Mouse (Mus musculus) midbrain, embryonic 13.5 days (tissue): ENCODE data around the gene P2ry10b. TPM values are rescaled to one million over a fixed set of nuclear protein-coding genes. Genes with fewer than 3 reads are reported as not detected.

Source experiments
- ATAC-seq: fragments of 200-750 bp; cut with Nextera tagmentation; 2 replicates; pipeline ENCODE4 v1.8.0; 2017; ENCODE audit warnings: mild to moderate bottlenecking, moderate TSS enrichment, moderate library complexity
- H3K27ac ChIP-seq: fragments of 300-500 bp; sonication (generic); 2 replicates; pipeline ENCODE4 v1.5.1; 2015; ENCODE audit warnings: inconsistent platforms, mild to moderate bottlenecking, moderate library complexity
- H3K27me3 ChIP-seq: fragments of 300-500 bp; sonication (generic); 2 replicates; pipeline ENCODE4 v1.6.1; 2015; ENCODE audit warnings: mild to moderate bottlenecking, inconsistent platforms
- H3K36me3 ChIP-seq: fragments of 300-500 bp; sonication (generic); 2 replicates; pipeline ENCODE4 v1.6.1; 2015; ENCODE audit warnings: mild to moderate bottlenecking, inconsistent platforms
- H3K4me1 ChIP-seq: fragments of 300-500 bp; sonication (generic); replicated peaks from 2 replicates; pipeline ENCODE4 v1.6.1; 2015; ENCODE audit warnings: inconsistent platforms
- H3K4me2 ChIP-seq: fragments of 300-500 bp; sonication (generic); replicated peaks from 2 replicates; pipeline ENCODE4 v1.6.1; 2015; ENCODE audit warnings: moderate library complexity, mild to moderate bottlenecking, inconsistent platforms
- H3K4me3 ChIP-seq: fragments of 300-500 bp; sonication (generic); replicated peaks from 2 replicates; pipeline ENCODE4 v1.5.1; 2015; ENCODE audit warnings: mild to moderate bottlenecking, inconsistent platforms
- H3K9ac ChIP-seq: fragments of 300-500 bp; sonication (generic); replicated peaks from 2 replicates; pipeline ENCODE4 v1.6.1; 2015; ENCODE audit warnings: mild to moderate bottlenecking, inconsistent platforms
- H3K9me3 ChIP-seq: fragments of 300-500 bp; sonication (generic); 2 replicates; pipeline ENCODE4 v1.6.1; 2016; ENCODE audit warnings: mild to moderate bottlenecking, inconsistent platforms
- WGBS: fragments of 180-500 bp; shearing (Covaris S2); methylation state at CpG from one replicate; pipeline ENCODE4 v1.1.7; 2015; 5-methylcytosine and 5-hydroxymethylcytosine counted together
- polyA plus RNA-seq: library from polyadenylated mRNA; unstranded; fragments of >200 nt; fragmentation: Nextera tagmentation; extraction: Ambion mirVana; gene quantifications from 2 replicates; pipeline ENCODE4 v1.2.1, GENCODE M21; 2015

The P2ry10b gene
- 0.52 and 0.55 TPM in 2 replicates for polyA plus RNA-seq

DNA sequence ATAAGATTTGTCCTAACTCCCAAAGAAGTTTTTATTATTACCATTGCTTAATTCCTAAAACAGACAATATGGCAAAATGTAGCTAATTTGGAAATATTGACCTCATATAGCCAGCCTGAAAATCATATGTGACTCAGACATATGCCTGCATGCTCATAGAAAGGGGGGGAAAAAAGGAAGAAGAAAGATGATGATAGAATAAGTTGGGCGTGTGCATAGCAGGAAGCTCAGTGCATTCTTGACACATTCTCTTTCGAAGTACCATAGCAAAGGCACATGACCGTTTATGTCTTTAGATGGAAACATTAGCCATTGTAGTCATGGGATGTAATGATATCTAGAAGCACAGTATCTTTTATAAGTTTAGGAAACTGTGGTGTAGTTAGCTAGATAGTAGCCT lies at the start of gene P2ry10b:
P2ry10b (plus strand) TSS at position 247 of the 400 bp plus-strand sequence.
- H3K4me2 ChIP-seq = no peak within 1 kb of the TSS
- H3K9ac ChIP-seq = no peak within 1 kb of the TSS
- H3K9me3 ChIP-seq = no peaks in the 10 kb centered on the region
- no peak within 1 kb of the TSS for H3K27ac ChIP-seq
- no peaks in the 10 kb centered on the region for H3K36me3 ChIP-seq
- H3K27me3 ChIP-seq = no peaks in the 10 kb centered on the region
- no peak for ATAC-seq
- no peaks in the 10 kb centered on the region for H3K4me1 ChIP-seq
- WGBS = 90% methylated on average over 3 of the region's 3 CpGs
- no peak within 1 kb of the TSS for H3K4me3 ChIP-seq

DNA sequence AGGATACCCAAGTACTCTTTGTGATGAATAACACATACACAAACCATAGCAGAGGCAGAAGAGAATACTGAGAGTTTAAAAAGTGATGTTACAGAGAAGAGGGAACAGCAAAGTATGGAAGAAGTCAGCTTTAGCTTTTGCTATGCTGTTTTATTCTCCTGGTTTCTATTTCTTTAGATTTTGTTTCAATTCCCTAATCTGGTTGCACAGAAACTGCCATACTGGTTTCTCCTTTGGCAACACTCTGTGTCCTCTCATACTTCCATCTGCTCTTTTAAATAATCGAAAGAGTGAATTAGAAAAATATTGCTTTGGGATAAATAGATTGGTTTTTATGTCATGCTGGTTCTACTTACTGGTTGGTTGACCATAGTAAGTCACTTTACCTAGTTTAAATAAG lies 32.4 kb upstream of the P2ry10b start:
- no peak overlapping the region for H3K9ac ChIP-seq
- H3K36me3 ChIP-seq = no peaks in the 10 kb centered on the region
- H3K4me1 ChIP-seq = no peaks in the 10 kb centered on the region
- H3K27ac ChIP-seq = no peak overlapping the region
- ATAC-seq = no peak
- H3K4me2 ChIP-seq = no peak overlapping the region
- H3K9me3 ChIP-seq = no peaks in the 10 kb centered on the region
- no peak overlapping the region for H3K4me3 ChIP-seq
- H3K27me3 ChIP-seq = no peaks in the 10 kb centered on the region
- 79% methylated on average over 1 of the region's 1 CpGs for WGBS

DNA sequence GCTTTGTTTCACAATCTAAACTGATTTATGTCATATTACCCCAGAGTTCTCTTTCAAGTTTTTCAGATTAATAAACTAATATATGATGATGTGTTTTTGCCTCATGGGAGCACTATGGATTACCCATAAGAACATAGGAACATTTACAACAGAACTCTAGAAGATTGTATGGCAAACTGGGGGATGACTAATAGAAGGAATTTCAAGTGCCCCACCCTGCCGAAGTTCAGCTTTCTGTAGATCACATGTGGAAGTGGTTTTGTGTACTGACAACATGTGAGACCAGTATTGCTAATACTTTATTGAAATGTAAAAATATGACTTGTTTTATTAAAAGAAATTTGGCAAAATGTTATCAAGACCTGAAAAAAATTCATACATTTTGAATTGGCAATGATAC lies 31.7 kb upstream of the P2ry10b start:
- H3K36me3 ChIP-seq = no peaks in the 10 kb centered on the region
- no peaks in the 10 kb centered on the region for H3K4me1 ChIP-seq
- H3K9ac ChIP-seq = no peak overlapping the region
- no peak overlapping the region for H3K27ac ChIP-seq
- H3K27me3 ChIP-seq = no peaks in the 10 kb centered on the region
- WGBS = 90% methylated on average over 1 of the region's 1 CpGs
- no peaks in the 10 kb centered on the region for H3K9me3 ChIP-seq
- H3K4me3 ChIP-seq = no peak overlapping the region
- no peak overlapping the region for H3K4me2 ChIP-seq
- no peak for ATAC-seq

DNA sequence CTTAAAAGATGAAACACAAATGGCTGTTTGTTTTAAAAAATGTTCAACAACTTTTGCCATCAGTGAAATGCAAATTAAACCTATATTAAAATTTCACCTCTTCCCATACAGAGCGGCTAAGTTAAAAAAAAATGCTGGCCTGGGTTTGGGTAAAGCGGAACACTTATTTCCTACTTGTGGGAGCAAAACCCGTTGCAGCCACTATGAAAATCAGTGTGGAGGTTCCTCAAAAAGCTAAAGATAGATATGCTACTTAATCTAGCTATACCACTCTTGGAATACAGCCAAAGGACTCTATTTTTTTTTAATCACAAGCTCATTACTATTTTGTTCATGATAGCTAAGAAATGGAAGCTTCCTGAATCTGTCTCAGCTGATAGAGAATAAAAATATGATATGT lies 5.5 kb upstream of the P2ry10b start:
- H3K36me3 ChIP-seq = no peaks in the 10 kb centered on the region
- H3K4me1 ChIP-seq = no peaks in the 10 kb centered on the region
- H3K4me2 ChIP-seq = no peak overlapping the region
- no peaks in the 10 kb centered on the region for H3K27me3 ChIP-seq
- no peak overlapping the region for H3K27ac ChIP-seq
- 88% methylated on average over 3 of the region's 3 CpGs for WGBS
- H3K9me3 ChIP-seq = no peaks in the 10 kb centered on the region
- no peak for ATAC-seq
- no peak overlapping the region for H3K4me3 ChIP-seq
- H3K9ac ChIP-seq = no peak overlapping the region

GRCm38 (mm10) chrX:107143930-107144329 lies 4.8 kb upstream of the P2ry10b start:
- Histone ChIP-seq H3K27me3 (no peaks in the 10 kb centered on the region), H3K27ac (no peak overlapping the region), H3K4me3 (no peak overlapping the region), H3K9ac (no peak overlapping the region), H3K4me2 (no peak overlapping the region), H3K36me3 (no peaks in the 10 kb centered on the region), H3K9me3 (no peaks in the 10 kb centered on the region), H3K4me1 (no peaks in the 10 kb centered on the region)
- WGBS = 63% methylated on average over 2 of the region's 2 CpGs
- ATAC-seq = no peak

DNA sequence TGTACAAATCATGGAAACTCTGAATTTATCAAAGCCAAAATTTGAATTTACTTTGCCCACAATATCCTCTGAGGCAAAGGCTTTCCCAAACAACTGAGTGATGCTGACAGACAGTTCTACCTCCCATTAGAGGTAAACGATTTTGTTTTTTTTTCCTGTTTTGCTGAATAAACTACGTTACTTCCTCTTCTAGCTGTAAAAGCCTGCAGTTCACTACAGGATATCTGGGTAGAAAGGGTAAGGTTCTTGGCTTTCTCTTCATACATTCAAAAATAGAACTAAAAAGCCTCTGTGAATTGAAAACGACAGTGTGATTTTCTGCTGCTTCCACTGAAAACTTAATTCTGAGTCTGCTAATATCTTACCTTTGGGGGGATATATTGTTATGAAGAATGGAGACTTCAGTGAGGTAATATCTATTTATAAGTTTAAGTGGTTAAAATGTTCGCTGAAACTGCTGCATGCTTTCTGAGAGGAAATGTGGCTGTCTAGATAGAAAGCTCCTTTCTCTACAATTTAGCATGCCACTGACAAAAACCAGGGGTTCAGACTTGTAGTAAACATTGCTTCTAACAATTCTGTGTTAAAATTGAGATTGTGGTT lies 765 bp downstream of the P2ry10b start:
- no peaks in the 10 kb centered on the region for H3K36me3 ChIP-seq
- no peaks in the 10 kb centered on the region for H3K4me1 ChIP-seq
- H3K4me2 ChIP-seq = no peak overlapping the region
- ATAC-seq = no peak
- 64% methylated on average over 4 of the region's 4 CpGs for WGBS
- H3K9ac ChIP-seq = no peak overlapping the region
- H3K27me3 ChIP-seq = no peaks in the 10 kb centered on the region
- no peak overlapping the region for H3K27ac ChIP-seq
- no peak overlapping the region for H3K4me3 ChIP-seq
- H3K9me3 ChIP-seq = no peaks in the 10 kb centered on the region

DNA sequence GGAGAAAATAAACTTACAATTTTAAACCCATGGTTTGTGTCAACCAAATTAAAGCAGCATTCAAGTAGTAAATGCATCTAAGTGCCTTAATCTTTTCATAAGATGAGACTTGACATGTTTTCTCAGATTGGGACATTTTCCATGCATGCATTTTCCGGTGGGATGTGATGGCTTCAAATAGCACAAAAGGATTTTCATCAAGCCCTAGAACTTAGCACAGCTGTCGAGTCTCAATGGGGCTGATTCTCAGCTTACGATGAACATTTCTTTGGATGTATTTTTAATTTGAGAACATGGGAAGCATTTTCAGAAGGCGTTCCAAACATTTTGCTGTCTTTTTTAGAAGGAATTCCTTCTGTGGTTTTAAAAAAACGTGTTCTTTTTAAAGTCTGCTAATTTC lies 1.3 kb downstream of the P2ry10b start:
- H3K4me2 ChIP-seq = no peak overlapping the region
- WGBS = 35% methylated on average over 5 of the region's 5 CpGs
- H3K4me3 ChIP-seq = no peak overlapping the region
- no peaks in the 10 kb centered on the region for H3K9me3 ChIP-seq
- H3K4me1 ChIP-seq = no peaks in the 10 kb centered on the region
- H3K27ac ChIP-seq = no peak overlapping the region
- no peak overlapping the region for H3K9ac ChIP-seq
- H3K36me3 ChIP-seq = no peaks in the 10 kb centered on the region
- no peak for ATAC-seq
- H3K27me3 ChIP-seq = no peaks in the 10 kb centered on the region

DNA sequence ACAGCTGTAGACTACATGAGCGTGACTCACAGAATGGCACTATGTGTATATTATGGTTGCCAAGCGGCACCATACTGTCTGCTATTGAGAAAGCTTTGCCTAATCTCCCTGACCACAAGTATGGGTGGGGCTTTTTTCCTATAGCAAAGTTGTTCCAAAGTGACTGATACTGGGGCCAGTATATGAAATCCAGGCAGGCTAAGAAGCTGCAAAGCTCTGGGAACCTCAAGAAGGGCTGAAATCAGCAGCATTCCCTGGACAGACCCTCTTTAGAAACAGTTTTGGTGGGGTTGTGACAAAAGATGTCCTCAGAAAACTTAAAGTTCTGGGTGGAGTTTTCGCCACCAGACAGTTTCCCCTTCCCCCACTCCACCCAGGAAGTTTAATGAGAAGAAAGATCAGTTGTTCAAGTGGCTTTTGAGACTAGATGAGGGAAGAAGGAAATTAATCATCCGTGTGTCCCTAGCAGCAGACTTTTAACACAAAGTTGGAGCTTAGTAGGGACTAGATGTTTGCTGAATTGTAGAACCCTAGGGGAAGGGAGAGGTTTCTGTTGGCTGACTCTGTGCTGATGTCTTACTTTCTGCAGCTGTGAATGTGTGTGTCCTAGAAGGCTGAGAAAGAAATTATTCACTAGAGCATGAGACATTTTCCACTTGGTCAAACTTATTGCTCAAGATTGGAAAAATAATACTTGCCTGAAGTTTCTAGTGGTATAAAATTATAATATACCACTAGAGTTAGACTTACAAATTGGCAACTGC lies 2.2 kb downstream of the P2ry10b start:
- ATAC-seq = no peak
- Histone ChIP-seq H3K36me3 (no peaks in the 10 kb centered on the region), H3K27me3 (no peaks in the 10 kb centered on the region), H3K9me3 (no peaks in the 10 kb centered on the region), H3K4me1 (no peaks in the 10 kb centered on the region), H3K27ac (no peak overlapping the region), H3K4me3 (no peak overlapping the region), H3K4me2 (no peak overlapping the region), H3K9ac (no peak overlapping the region)
- WGBS = 52% methylated on average over 4 of the region's 4 CpGs

DNA sequence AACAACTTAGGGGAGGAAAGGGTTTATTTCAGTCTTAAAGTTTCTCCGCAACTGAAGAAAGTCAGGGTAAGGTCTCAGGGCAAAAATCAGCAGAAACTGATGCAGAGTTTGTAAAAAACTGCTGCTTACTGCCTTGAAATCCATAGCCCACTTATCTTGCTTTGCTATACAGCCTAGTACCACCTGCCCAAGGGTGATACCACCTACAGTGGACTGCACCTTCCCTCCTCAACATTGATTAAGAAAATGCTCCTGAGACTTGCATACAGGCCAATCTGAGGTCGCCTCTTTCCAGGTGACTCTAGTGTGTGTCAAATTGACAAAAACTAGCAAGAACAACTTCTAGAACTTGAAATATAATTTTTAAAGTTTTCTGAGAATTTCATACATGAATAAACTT lies 7.3 kb downstream of the P2ry10b start:
- WGBS = 68% methylated on average over 2 of the region's 2 CpGs
- Histone ChIP-seq H3K27ac (no peak overlapping the region), H3K36me3 (no peaks in the 10 kb centered on the region), H3K4me1 (no peaks in the 10 kb centered on the region), H3K9me3 (no peaks in the 10 kb centered on the region), H3K4me2 (no peak overlapping the region), H3K4me3 (no peak overlapping the region), H3K27me3 (no peaks in the 10 kb centered on the region), H3K9ac (no peak overlapping the region)
- ATAC-seq = no peak

- H3K4me2 ChIP-seq = no peak overlapping the region
- ATAC-seq = no peak
- no peak overlapping the region for H3K27ac ChIP-seq
- no peak overlapping the region for H3K4me3 ChIP-seq
- H3K9ac ChIP-seq = no peak overlapping the region
- H3K27me3 ChIP-seq = no peaks in the 10 kb centered on the region
- H3K36me3 ChIP-seq = no peaks in the 10 kb centered on the region
- H3K9me3 ChIP-seq = no peaks in the 10 kb centered on the region
- H3K4me1 ChIP-seq = no peaks in the 10 kb centered on the region
Observed at GRCm38 (mm10) chrX:107160496-107160895, 11.8 kb downstream of the P2ry10b start.

DNA sequence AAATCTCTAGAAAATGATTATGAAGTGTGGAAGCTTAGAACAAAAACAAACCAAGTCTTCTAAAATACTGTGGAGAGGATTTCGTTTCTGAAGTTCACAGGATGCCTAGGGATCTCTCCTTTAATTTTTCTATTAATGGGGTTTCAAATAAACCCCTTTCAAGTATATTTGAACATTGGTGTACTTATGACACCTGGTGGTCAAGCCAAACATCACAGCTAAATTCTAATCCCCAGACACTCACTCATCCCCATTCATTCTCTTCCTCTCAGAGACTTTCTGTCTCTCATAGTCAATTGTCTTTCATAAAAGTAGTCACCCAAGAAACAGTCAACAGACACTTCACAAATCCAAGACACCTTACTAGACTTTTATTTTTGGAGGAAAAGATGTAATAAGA lies 19.6 kb downstream of the P2ry10b start:
- Histone ChIP-seq H3K9me3 (no peaks in the 10 kb centered on the region), H3K36me3 (no peaks in the 10 kb centered on the region), H3K4me2 (no peak overlapping the region), H3K27me3 (no peaks in the 10 kb centered on the region), H3K27ac (no peak overlapping the region), H3K4me3 (no peak overlapping the region), H3K9ac (no peak overlapping the region), H3K4me1 (no peaks in the 10 kb centered on the region)
- ATAC-seq = no peak
- WGBS = 13% methylated on average over 1 of the region's 1 CpGs

- H3K36me3 ChIP-seq = no peaks in the 10 kb centered on the region
- no peak for ATAC-seq
- no peak overlapping the region for H3K4me2 ChIP-seq
- H3K4me1 ChIP-seq = no peaks in the 10 kb centered on the region
- H3K9ac ChIP-seq = no peak overlapping the region
- H3K27me3 ChIP-seq = no peaks in the 10 kb centered on the region
- no peaks in the 10 kb centered on the region for H3K9me3 ChIP-seq
- no peak overlapping the region for H3K27ac ChIP-seq
- H3K4me3 ChIP-seq = no peak overlapping the region
Observed at GRCm38 (mm10) chrX:107169128-107169527, 20.4 kb downstream of the P2ry10b start.

- no peak overlapping the region for H3K4me2 ChIP-seq
- no peak overlapping the region for H3K27ac ChIP-seq
- H3K4me3 ChIP-seq = no peak overlapping the region
- 73% methylated on average over 1 of the region's 1 CpGs for WGBS
- no peak for ATAC-seq
- H3K9me3 ChIP-seq = no peaks in the 10 kb centered on the region
- H3K9ac ChIP-seq = no peak overlapping the region
- no peaks in the 10 kb centered on the region for H3K27me3 ChIP-seq
- no peaks in the 10 kb centered on the region for H3K36me3 ChIP-seq
- no peaks in the 10 kb centered on the region for H3K4me1 ChIP-seq
Observed at GRCm38 (mm10) chrX:107178742-107179141, 30.0 kb downstream of the P2ry10b start.
